Mouse (Mus musculus): ENCODE measurements around the gene Meis2.

- TF ChIP-seq ZC3H11A (IDR thresholded peaks at IDR 0.05; ENCODE audit: borderline replicate concordance, low read depth, low read length) (no peak), CHD2 (IDR thresholded peaks at IDR 0.05; ENCODE audit: low read depth, low read length) (no peak), ZNF384 (IDR thresholded peaks at IDR 0.05; ENCODE audit: low read depth, low read length) (no peak)
Observed at GRCm38 (mm10) chr2:115918561-115918960, 147.1 kb downstream of the Meis2 start.

Data from ES-E14 (cell line).